Mouse (Mus musculus) bone marrow, adult 2 months (tissue): ENCODE data around the gene Mx1.

Source experiments
- CTCF ChIP-seq: fragments of 200-500 bp; IDR thresholded peaks from 2 replicates; pipeline ENCODE4 v1.5.1; 2011; ENCODE audit warnings: low read length, control low read depth; ENCODE audit not compliant: control insufficient read depth, insufficient read depth
- POLR2A ChIP-seq: fragments of 200-500 bp; IDR thresholded peaks from 2 replicates; pipeline ENCODE4 v1.6.1; 2011; ENCODE audit warnings: low read depth, mild to moderate bottlenecking, control low read depth, low read length, borderline replicate concordance; ENCODE audit not compliant: control insufficient read depth

GRCm38 (mm10) chr16:97492369-97492768 lies 29.7 kb upstream of the Mx1 start:
- TF ChIP-seq CTCF (no peak), POLR2A (no peak)
